Mouse (Mus musculus): ENCODE results near the gene Ralgps2. TPM values are rescaled to one million over a fixed set of nuclear protein-coding genes. Genes with fewer than 3 reads are reported as not detected.

The Ralgps2 gene
- polyA plus RNA-seq, 1 experiment from 2014 or later, result 13.1 TPM

- Histone ChIP-seq H3K36me3 (ENCODE audit: control insufficient read depth, insufficient read depth) (no peaks in the 10 kb centered on the region), H3K27me3 (ENCODE audit: control insufficient read depth, insufficient read depth, low read depth, low read length) (no peaks in the 10 kb centered on the region), H3K4me3 (ENCODE audit: low read depth, low read length) (no peak overlapping the region), H3K27ac (ENCODE audit: low read length) (no peak overlapping the region), H3K4me1 (ENCODE audit: control insufficient read depth, low read depth, low read length) (no peaks in the 10 kb centered on the region), H3K9me3 (replicated peaks; ENCODE audit: control insufficient read depth, low read length) (no peaks in the 10 kb centered on the region), H3K9ac (ENCODE audit: low read depth, low read length) (no peak overlapping the region), H3K4me2 (ENCODE audit: low read depth, low read length) (no peak overlapping the region)
- 62% methylated on average over 4 of the region's 4 CpGs for WGBS (ENCODE audit: insufficient replicate concordance)
- ATAC-seq (ENCODE audit: low read depth), result no peak
Observed at GRCm38 (mm10) chr1:156888830-156889229, 50.6 kb downstream of the Ralgps2 start.

- Histone ChIP-seq H3K9me3 (replicated peaks; ENCODE audit: control insufficient read depth, low read length) (no peaks in the 10 kb centered on the region), H3K4me3 (ENCODE audit: low read depth, low read length) (no peak overlapping the region), H3K27me3 (ENCODE audit: control insufficient read depth, insufficient read depth, low read depth, low read length) (no peaks in the 10 kb centered on the region), H3K36me3 (ENCODE audit: control insufficient read depth, insufficient read depth) (no peaks in the 10 kb centered on the region), H3K27ac (ENCODE audit: low read length) (no peak overlapping the region), H3K4me1 (ENCODE audit: control insufficient read depth, low read depth, low read length) (no peaks in the 10 kb centered on the region), H3K9ac (ENCODE audit: low read depth, low read length) (no peak overlapping the region), H3K4me2 (ENCODE audit: low read depth, low read length) (no peak overlapping the region)
- ATAC-seq (ENCODE audit: low read depth), result no peak
- 68% methylated on average over 2 of the region's 2 CpGs for WGBS (ENCODE audit: insufficient replicate concordance)
Observed at GRCm38 (mm10) chr1:156885879-156886278, 53.5 kb downstream of the Ralgps2 start.

- 62% methylated on average over 2 of the region's 2 CpGs for WGBS (ENCODE audit: insufficient replicate concordance)
- H3K27me3 ChIP-seq (ENCODE audit: control insufficient read depth, insufficient read depth, low read depth, low read length), result no peaks in the 10 kb centered on the region
- H3K36me3 ChIP-seq (ENCODE audit: control insufficient read depth, insufficient read depth), result no peaks in the 10 kb centered on the region
- no peak overlapping the region for H3K4me3 ChIP-seq (ENCODE audit: low read depth, low read length)
- no peak overlapping the region for H3K4me2 ChIP-seq (ENCODE audit: low read depth, low read length)
- no peaks in the 10 kb centered on the region for H3K4me1 ChIP-seq (ENCODE audit: control insufficient read depth, low read depth, low read length)
- no peak overlapping the region for H3K27ac ChIP-seq (ENCODE audit: low read length)
- ATAC-seq (ENCODE audit: low read depth), result no peak
- H3K9ac ChIP-seq (ENCODE audit: low read depth, low read length), result no peak overlapping the region
- H3K9me3 ChIP-seq (replicated peaks; ENCODE audit: control insufficient read depth, low read length), result no peaks in the 10 kb centered on the region
Observed at GRCm38 (mm10) chr1:156884782-156885181, 54.6 kb downstream of the Ralgps2 start.

GRCm38 (mm10) chr1:156870616-156871015, 68.8 kb downstream of the Ralgps2 start:
- no peak overlapping the region for H3K4me3 ChIP-seq (ENCODE audit: low read depth, low read length)
- no peaks in the 10 kb centered on the region for H3K36me3 ChIP-seq (ENCODE audit: control insufficient read depth, insufficient read depth)
- H3K9me3 ChIP-seq (replicated peaks; ENCODE audit: control insufficient read depth, low read length), result no peaks in the 10 kb centered on the region
- no peaks in the 10 kb centered on the region for H3K4me1 ChIP-seq (ENCODE audit: control insufficient read depth, low read depth, low read length)
- 61% methylated on average over 4 of the region's 4 CpGs for WGBS (ENCODE audit: insufficient replicate concordance)
- H3K4me2 ChIP-seq (ENCODE audit: low read depth, low read length), result no peak overlapping the region
- H3K27ac ChIP-seq (ENCODE audit: low read length), result no peak overlapping the region
- ATAC-seq (ENCODE audit: low read depth), result no peak
- H3K27me3 ChIP-seq (ENCODE audit: control insufficient read depth, insufficient read depth, low read depth, low read length), result no peaks in the 10 kb centered on the region
- H3K9ac ChIP-seq (ENCODE audit: low read depth, low read length), result no peak overlapping the region

- H3K4me2 ChIP-seq (ENCODE audit: low read depth, low read length), result no peak overlapping the region
- H3K36me3 ChIP-seq (ENCODE audit: control insufficient read depth, insufficient read depth), result no peaks in the 10 kb centered on the region
- H3K27me3 ChIP-seq (ENCODE audit: control insufficient read depth, insufficient read depth, low read depth, low read length), result no peaks in the 10 kb centered on the region
- H3K9ac ChIP-seq (ENCODE audit: low read depth, low read length), result no peak overlapping the region
- no peak for ATAC-seq (ENCODE audit: low read depth)
- no peak overlapping the region for H3K27ac ChIP-seq (ENCODE audit: low read length)
- no peak overlapping the region for H3K4me3 ChIP-seq (ENCODE audit: low read depth, low read length)
- no peaks in the 10 kb centered on the region for H3K4me1 ChIP-seq (ENCODE audit: control insufficient read depth, low read depth, low read length)
- no peaks in the 10 kb centered on the region for H3K9me3 ChIP-seq (replicated peaks; ENCODE audit: control insufficient read depth, low read length)
- WGBS (ENCODE audit: insufficient replicate concordance), result 40% methylated on average over 5 of the region's 5 CpGs
Observed at GRCm38 (mm10) chr1:156870028-156870427, 69.4 kb downstream of the Ralgps2 start.

GRCm38 (mm10) chr1:156864240-156864639, 75.2 kb downstream of the Ralgps2 start:
- H3K36me3 ChIP-seq (ENCODE audit: control insufficient read depth, insufficient read depth), result no peaks in the 10 kb centered on the region
- no peaks in the 10 kb centered on the region for H3K9me3 ChIP-seq (replicated peaks; ENCODE audit: control insufficient read depth, low read length)
- H3K4me3 ChIP-seq (ENCODE audit: low read depth, low read length), result no peak overlapping the region
- H3K27me3 ChIP-seq (ENCODE audit: control insufficient read depth, insufficient read depth, low read depth, low read length), result no peaks in the 10 kb centered on the region
- no peak overlapping the region for H3K27ac ChIP-seq (ENCODE audit: low read length)
- H3K4me2 ChIP-seq (ENCODE audit: low read depth, low read length), result no peak overlapping the region
- ATAC-seq (ENCODE audit: low read depth), result no peak
- H3K4me1 ChIP-seq (ENCODE audit: control insufficient read depth, low read depth, low read length), result no peaks in the 10 kb centered on the region
- no peak overlapping the region for H3K9ac ChIP-seq (ENCODE audit: low read depth, low read length)
- 67% methylated on average over 3 of the region's 3 CpGs for WGBS (ENCODE audit: insufficient replicate concordance)

- no peak for ATAC-seq (ENCODE audit: low read depth)
- H3K36me3 ChIP-seq (ENCODE audit: control insufficient read depth, insufficient read depth), result no peaks in the 10 kb centered on the region
- H3K9me3 ChIP-seq (replicated peaks; ENCODE audit: control insufficient read depth, low read length), result no peaks in the 10 kb centered on the region
- no peak overlapping the region for H3K9ac ChIP-seq (ENCODE audit: low read depth, low read length)
- WGBS (ENCODE audit: insufficient replicate concordance), result 69% methylated on average over 3 of the region's 3 CpGs
- no peak overlapping the region for H3K27ac ChIP-seq (ENCODE audit: low read length)
- no peak overlapping the region for H3K4me2 ChIP-seq (ENCODE audit: low read depth, low read length)
- no peaks in the 10 kb centered on the region for H3K4me1 ChIP-seq (ENCODE audit: control insufficient read depth, low read depth, low read length)
- H3K27me3 ChIP-seq (ENCODE audit: control insufficient read depth, insufficient read depth, low read depth, low read length), result no peaks in the 10 kb centered on the region
- no peak overlapping the region for H3K4me3 ChIP-seq (ENCODE audit: low read depth, low read length)
Observed at GRCm38 (mm10) chr1:156863726-156864125, 75.7 kb downstream of the Ralgps2 start.

- 21% methylated on average over 4 of the region's 4 CpGs for WGBS (ENCODE audit: insufficient replicate concordance)
- Histone ChIP-seq H3K9me3 (replicated peaks; ENCODE audit: control insufficient read depth, low read length) (no peaks in the 10 kb centered on the region), H3K27ac (ENCODE audit: low read length) (no peak overlapping the region), H3K4me2 (ENCODE audit: low read depth, low read length) (no peak overlapping the region), H3K36me3 (ENCODE audit: control insufficient read depth, insufficient read depth) (no peaks in the 10 kb centered on the region), H3K4me1 (ENCODE audit: control insufficient read depth, low read depth, low read length) (no peaks in the 10 kb centered on the region), H3K27me3 (ENCODE audit: control insufficient read depth, insufficient read depth, low read depth, low read length) (no peaks in the 10 kb centered on the region), H3K9ac (ENCODE audit: low read depth, low read length) (no peak overlapping the region), H3K4me3 (ENCODE audit: low read depth, low read length) (no peak overlapping the region)
- 0 out of 2 replicates have a peak, but pooled peaks have one; percentile 27 for ATAC-seq (ENCODE audit: low read depth)
Observed at GRCm38 (mm10) chr1:156861475-156862043, 77.9 kb downstream of the Ralgps2 start.

GRCm38 (mm10) chr1:156860266-156860665, 79.2 kb downstream of the Ralgps2 start:
- H3K36me3 ChIP-seq (ENCODE audit: control insufficient read depth, insufficient read depth), result no peaks in the 10 kb centered on the region
- no peaks in the 10 kb centered on the region for H3K27me3 ChIP-seq (ENCODE audit: control insufficient read depth, insufficient read depth, low read depth, low read length)
- no peaks in the 10 kb centered on the region; the same call in 1 of the 2 replicates for H3K4me1 ChIP-seq (ENCODE audit: control insufficient read depth, low read depth, low read length)
- WGBS (ENCODE audit: insufficient replicate concordance), result 51% methylated on average over 8 of the region's 8 CpGs
- no peak for ATAC-seq (ENCODE audit: low read depth)
- no peak overlapping the region for H3K4me3 ChIP-seq (ENCODE audit: low read depth, low read length)
- no peak overlapping the region for H3K4me2 ChIP-seq (ENCODE audit: low read depth, low read length)
- no peaks in the 10 kb centered on the region for H3K9me3 ChIP-seq (replicated peaks; ENCODE audit: control insufficient read depth, low read length)
- H3K9ac ChIP-seq (ENCODE audit: low read depth, low read length), result no peak overlapping the region
- no peak overlapping the region for H3K27ac ChIP-seq (ENCODE audit: low read length)

All from liver, embryonic 16.5 days (tissue).